Mouse (Mus musculus) v-Abl transformed pro-B cells (cell line): ENCODE measurements around the gene Itga4.

Source experiments
- in situ Hi-C, 2 experiments: fragments of 400-800 bp; cut with MboI; formaldehyde crosslinking; loops; one replicate each; pipeline ENCODE4 v1.15.1; 2025; ENCODE audit not compliant: unreplicated experiment in 2 of 2

Itga4 gene

DNA sequence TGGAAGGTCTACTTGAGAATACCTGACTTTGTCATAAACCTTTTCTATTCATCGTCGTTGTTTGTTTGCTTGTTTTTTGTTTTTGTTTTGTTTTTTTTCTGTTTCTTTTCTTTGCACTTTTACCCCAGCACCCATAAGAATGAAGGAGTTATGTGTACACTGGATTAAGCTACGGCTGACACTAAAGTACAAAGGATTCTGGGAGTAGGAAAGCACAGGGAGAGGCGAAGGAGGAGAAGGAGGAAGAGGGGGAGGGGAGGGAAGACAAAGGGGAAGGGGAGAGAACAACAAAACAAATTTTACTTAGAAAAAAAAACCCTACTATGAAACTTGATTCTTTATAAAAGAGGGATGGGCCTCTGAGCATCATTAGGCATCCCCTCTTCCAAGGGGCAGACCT lies 2.2 kb downstream of the Itga4 start:
- in situ Hi-C loops, result loop anchor here (5.0 to 25.0 kb wide), 5 partner anchors 130 to 385 kb away; no protein-coding TSS in a partner anchor

DNA sequence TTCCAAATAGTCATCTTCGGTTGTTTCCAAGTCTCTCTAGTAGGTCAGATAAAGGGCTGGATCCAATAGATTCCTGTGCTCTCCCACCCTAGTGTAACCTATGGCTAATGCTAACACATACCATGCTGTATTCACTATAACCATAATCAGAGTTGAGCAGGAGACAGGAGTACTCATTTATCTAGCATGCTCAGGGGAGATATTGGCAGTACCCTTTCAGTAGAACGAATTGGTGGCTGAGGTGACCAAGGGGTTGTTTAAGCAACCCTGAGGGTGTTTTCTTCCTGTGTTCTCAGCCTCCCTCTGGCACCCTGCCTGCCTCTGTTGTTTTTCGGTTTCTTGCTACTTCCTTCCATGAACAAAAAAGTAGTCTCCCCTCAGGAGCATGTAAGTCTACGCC lies 4.1 kb downstream of the Itga4 start:
- in situ Hi-C loops, result loop anchor here (5.0 to 25.0 kb wide), 5 partner anchors 132 to 387 kb away; no protein-coding TSS in a partner anchor

DNA sequence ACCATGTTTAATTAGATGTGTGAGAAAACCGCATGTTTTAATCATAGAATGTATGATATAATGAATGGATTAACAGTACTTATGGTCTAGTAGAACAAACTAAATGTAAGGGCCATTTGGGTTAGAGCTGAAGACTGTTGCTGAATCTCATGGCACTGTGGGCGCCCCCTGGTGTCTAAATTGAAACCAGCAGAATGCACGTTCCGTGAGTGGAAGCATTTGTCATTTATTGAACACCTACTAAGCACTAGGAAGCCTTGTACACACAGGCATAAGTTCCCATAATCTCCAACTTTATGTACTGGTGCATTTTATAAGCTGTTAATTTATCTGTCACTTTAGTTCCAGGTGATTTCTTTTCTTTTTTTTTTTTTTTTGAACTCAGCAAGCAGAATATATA lies 10.4 kb downstream of the Itga4 start:
- in situ Hi-C loops, result loop anchor here in 1 of 2 experiments (5.0 to 25.0 kb wide), 2 partner anchors 178 to 308 kb away; no protein-coding TSS in a partner anchor

DNA sequence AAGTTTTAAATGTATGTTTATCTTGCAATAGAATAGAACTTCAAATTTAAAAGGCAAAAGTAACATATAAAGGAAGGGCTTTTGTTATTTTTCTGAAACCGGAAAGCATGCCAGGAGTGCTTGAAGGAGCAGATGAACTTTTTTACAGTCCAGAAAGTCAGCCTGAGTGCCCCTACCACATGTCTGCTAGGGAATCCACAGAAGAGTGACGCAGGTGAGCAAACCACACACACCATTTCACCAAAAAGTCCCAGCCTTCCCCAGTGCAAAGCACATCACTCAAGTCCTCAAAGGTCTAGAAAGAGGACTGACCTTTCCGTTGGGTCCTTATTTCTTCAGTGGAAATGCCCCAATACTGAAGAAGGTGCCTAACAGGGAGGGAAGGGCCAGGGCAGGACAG lies 11.3 kb downstream of the Itga4 start:
- in situ Hi-C loops, result loop anchor here in 1 of 2 experiments (5.0 to 25.0 kb wide), 2 partner anchors 179 to 309 kb away; no protein-coding TSS in a partner anchor

DNA sequence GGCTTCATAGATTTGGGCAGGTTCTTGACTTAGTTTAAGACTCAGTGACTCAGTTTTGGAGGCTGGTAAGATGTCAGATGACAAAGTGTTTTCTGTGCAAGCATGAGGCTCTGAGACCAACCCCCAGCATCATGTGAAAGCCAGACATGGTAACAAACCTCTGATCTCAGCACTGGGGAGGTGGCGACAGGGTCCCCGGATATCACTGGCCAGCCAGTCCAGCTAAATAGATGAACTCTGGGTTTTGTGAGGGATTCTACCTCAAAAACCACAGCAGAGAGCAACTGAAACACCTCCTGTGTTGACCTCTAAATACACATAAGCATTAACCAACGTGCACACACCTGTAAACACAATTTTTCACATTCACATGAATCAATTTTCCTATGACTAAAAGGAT lies 12.0 kb downstream of the Itga4 start:
- in situ Hi-C loops, result loop anchor here in 1 of 2 experiments (5.0 to 25.0 kb wide), 2 partner anchors 180 to 310 kb away; no protein-coding TSS in a partner anchor

DNA sequence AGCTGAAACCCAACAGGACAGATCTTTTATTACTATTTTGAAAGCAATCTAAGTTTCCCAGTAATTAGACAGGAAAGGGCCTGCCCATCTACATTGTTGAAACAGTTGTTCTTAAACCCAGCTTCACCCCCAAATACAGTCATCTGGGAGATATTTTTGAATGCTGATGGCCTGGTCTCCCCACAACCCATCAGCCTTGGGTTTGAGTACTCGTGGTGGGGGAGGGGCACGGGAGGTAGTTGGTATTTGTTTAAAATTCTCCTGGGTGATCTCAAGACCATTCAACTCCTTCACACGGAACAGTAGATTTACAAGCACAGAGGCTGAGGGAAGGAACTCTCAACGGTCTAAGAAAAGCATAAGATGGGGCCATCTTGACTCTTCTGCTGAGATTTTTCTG lies 13.6 kb downstream of the Itga4 start:
- in situ Hi-C loops, result loop anchor here in 1 of 2 experiments (5.0 to 25.0 kb wide), 2 partner anchors 182 to 312 kb away; no protein-coding TSS in a partner anchor

DNA sequence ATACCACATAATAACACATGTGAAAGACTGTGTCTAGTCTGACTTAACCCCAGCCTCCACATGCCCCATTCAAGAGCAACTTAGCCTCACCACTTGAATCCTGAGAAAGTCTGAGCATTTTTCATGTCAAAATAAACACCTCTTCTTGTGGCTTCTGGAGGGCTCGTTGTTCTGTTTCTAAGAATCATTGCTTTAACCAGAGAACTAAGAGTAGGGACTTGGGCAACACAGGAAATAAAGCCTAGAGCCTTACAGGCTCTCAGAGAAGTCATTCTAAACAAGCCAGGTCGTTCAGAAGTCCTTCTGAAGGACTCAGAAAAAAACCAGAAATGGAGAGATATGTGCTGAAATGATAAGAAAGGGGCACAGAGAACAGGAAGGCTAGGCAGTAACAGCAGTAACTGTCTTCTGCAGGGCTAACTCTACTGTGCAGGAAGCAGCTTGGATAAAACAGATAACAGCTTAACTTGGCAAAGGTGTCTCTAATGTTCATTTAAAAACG lies 14.9 kb downstream of the Itga4 start:
- in situ Hi-C loops, result loop anchor here (5.0 to 25.0 kb wide), 3 partner anchors 183 to 1355 kb away; no protein-coding TSS in a partner anchor

DNA sequence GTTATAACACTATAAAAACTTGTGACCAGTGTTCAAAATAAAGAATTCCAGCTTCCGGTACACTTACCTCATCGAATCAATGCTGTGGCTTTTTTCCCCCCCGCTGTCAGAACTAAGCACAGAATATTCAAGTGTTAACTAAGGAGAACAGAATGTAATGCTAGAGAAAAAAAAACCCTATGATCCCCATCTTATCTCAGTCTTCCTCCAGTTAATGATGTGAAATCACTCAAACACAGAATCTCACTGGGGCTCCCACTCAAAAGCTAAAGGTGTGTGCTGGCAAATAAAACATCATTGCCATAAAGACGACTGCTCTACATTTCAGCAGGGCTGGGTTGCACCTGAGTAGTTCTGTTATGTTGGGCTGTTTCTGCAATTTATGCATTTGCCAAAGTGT lies 16.6 kb downstream of the Itga4 start:
- in situ Hi-C loops, result loop anchor here (5.0 to 25.0 kb wide), 3 partner anchors 185 to 1357 kb away; no protein-coding TSS in a partner anchor

DNA sequence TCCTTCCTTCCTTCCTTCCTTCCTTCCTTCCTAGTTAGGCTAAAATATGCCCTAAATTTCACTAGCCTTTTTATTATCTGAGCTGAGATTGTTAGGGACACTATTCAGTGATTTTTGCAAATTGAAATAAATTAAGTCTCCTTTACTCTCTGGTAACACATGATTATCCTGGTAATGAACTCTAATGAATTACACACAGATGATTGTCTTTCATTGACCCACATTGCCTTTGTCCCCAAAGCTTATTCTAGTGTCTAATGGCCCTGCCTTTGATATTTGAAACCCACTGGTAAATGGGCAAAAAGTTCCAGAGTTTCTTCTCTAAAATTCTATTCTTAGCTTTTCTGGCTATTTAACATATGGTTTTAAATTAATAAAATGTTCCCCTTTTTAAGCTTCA lies 23.4 kb downstream of the Itga4 start:
- in situ Hi-C loops, result loop anchor here (5.0 to 25.0 kb wide), 5 partner anchors 44 to 1364 kb away; no protein-coding TSS in a partner anchor

DNA sequence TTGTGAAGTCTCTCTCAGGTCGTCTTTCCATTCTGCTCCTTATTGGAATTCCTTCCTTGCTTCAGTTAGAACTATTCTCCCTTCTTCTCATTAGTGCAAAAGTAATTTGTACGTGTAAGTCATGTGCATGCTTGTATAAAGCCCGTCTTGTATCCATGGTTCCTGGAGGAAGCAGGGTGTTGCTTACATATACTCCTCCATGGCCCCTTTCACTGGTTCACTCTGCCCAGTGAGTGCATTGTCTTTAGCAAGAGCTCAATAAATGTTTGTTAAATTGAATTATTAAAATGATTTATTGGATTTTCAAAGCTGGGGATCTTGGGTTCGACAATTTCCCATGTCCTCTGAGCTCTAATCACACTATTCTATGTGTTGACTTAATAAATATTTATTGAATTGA lies 29.0 kb downstream of the Itga4 start:
- in situ Hi-C loops, result loop anchor here (25.0 kb wide), 2 partner anchors 378 to 1053 kb away; no protein-coding TSS in a partner anchor

DNA sequence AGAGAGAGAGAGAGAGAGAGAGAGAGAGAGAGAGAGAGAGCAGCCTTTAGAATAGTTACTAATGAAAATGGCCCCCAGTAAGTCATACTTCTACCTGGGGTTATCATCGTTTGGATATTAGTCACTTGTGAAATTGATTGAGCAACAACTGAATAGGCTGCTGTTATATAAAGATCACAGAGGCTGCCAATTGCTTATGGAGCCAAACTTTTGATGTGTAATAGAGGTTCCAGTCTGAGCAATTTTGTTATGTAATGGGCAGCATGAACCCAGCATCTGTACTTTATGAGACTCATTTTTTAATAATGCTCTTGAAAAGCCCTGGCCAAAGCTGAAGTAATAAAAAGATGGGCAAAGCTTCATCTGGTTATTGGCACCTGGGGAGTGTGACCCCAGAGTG lies 34.9 kb downstream of the Itga4 start:
- in situ Hi-C loops, result loop anchor here (10.0 to 25.0 kb wide), 3 partner anchors 372 to 1365 kb away; no protein-coding TSS in a partner anchor

DNA sequence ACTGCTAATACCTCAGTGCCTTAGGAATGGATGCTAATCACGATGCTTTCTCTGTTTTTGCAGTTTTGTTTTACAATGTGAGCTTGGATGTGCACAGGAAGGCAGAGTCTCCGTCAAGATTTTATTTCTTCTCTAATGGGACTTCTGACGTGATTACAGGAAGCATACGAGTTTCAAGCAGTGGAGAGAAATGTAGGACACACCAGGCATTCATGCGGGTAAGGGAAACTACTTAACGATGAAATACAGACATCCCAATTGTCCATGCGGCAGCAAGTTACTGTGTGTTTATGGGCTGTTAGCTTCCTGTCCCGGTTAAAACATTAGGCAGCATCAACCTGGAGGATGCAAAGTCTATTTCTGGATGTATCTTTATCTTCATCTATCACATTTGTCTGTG lies 36.7 kb downstream of the Itga4 start:
- in situ Hi-C loops, result loop anchor here (10.0 to 25.0 kb wide), 3 partner anchors 370 to 1367 kb away; no protein-coding TSS in a partner anchor

DNA sequence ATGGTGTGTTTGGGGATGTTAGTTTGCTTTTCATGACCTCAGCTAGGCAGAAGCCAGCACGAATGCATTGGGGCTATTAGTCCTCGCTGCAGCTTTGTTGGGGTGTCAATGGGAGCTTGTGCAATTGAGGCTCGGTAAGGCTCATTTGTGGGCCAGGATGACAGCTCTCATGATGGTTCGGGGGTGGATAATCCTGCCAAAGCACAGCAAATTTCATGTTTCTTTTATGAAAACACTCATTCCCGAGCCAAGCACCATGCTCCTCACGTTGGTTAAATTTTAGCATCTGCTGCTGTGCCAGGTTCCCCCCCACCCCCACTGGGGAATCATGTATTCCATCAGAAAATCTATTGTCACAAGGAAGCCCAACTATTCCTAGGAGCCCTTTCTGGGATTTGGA lies 37.2 kb downstream of the Itga4 start:
- in situ Hi-C loops, result loop anchor here (10.0 to 25.0 kb wide), 3 partner anchors 370 to 1368 kb away; no protein-coding TSS in a partner anchor

DNA sequence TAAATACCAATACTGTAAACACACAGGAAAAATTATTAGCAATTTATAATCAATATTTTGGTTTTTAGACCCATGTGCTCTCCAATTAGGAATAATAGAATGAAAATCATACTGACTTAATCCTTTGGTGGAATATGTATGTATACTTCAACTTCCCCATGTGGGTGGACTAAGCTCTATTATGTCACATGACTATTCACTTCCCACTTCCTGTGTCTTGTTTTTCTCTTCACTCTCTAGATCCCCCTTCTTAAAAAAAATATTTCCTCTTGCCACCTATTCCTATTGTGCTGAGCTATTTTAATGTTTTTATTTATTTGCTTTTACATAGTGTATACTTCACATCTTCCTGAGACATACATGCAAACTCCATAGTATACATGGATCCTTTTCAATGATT lies 47.2 kb downstream of the Itga4 start:
- in situ Hi-C loops, result loop anchor here (5.0 to 25.0 kb wide), 3 partner anchors 195 to 1378 kb away; no protein-coding TSS in a partner anchor

DNA sequence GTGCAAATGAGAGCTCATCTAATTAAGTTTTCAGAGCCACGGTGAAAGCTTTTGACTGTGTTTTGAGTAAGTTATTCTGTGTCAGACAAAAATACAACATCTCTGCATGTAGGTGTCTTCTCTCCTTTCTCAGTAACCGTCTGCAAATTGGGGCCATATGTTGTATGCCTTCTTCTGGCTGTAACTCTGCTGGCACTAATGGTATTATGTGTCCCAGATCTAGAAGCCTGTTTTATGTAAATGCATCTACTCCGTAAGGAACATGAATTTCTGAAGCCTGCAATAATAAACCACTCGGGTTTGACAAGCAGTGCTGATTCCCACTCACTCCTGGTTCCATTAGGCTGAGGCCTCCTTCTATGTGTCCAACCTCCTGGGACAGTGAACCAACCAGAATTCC lies 52.3 kb downstream of the Itga4 start:
- in situ Hi-C loops, result loop anchor here in 1 of 2 experiments (5.0 to 25.0 kb wide), 3 partner anchors 200 to 1383 kb away; no protein-coding TSS in a partner anchor

DNA sequence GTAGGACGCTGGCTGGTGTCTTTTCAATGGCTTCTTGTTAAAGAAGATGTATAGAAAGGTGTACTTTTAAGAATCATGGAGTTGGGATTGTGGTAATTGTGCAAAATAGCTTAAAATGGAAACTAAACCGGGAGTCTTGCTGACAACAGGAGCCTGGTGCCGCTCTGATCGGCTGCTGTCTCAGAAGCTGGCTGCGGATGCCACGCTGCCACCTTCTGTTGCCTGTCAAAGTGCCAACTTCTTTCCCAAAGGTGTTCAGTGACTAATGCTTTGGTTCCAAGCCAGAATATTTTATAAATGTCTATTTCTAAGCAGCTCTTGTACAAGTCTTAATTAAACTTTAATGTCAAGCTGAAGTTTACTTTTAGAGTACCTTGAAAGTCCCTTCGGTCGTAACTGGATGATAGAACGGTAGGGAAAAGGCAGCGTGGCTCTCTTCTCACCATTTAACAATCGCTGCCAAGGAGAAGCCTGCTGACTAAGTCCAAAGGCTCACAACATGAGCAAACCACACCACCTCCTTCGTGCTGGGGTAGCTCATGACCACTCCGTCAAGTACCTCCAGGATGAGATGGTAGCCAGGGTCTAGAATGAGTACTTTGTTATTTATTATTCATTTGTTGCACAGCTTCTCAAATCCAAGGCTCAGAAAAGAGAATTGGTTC lies 54.4 kb downstream of the Itga4 start:
- in situ Hi-C loops, result loop anchor here in 1 of 2 experiments (5.0 to 25.0 kb wide), 3 partner anchors 202 to 1385 kb away; no protein-coding TSS in a partner anchor

DNA sequence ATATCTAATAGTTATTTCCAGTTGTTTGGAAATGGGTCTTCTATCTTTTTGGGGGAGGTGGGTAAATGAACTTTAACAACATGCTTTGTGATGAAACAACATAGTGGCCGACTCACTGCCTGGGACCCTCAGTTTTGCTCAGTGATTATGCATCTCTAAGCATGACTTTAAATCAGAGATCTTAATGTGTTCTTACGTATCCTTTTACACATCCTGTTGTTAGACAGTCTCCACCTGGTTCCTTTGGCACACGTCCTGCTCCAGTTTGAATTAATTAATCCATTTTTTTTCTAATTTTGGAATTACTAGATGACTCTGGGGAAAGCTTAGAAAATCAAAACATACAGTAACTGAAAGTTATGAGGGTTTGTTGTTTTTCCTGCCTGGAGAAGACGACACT lies 57.3 kb downstream of the Itga4 start:
- in situ Hi-C loops, result loop anchor here in 1 of 2 experiments (25.0 kb wide), 1 partner anchor 350 kb away; no protein-coding TSS in a partner anchor

DNA sequence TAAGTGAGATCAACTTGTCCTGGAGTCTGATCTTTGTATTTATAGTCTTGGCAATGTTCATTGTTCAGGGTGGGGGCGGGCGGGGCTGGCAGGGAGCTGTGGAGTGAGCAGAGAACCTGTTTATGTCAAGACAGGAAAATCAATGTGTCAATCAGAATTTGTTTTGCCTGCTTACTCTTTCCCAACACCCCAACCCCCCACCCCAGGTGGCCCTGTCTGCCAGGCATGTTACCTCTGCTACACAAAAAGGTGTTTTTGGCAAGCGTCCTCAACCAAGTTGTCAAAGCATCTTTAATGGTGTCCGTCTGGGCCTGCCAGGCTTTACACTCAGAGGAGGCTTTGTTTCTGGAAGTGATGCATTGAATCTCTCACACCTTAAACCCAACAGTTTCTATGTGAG lies 59.9 kb downstream of the Itga4 start:
- in situ Hi-C loops, result loop anchor here in 1 of 2 experiments (25.0 kb wide), 1 partner anchor 347 kb away; no protein-coding TSS in a partner anchor

DNA sequence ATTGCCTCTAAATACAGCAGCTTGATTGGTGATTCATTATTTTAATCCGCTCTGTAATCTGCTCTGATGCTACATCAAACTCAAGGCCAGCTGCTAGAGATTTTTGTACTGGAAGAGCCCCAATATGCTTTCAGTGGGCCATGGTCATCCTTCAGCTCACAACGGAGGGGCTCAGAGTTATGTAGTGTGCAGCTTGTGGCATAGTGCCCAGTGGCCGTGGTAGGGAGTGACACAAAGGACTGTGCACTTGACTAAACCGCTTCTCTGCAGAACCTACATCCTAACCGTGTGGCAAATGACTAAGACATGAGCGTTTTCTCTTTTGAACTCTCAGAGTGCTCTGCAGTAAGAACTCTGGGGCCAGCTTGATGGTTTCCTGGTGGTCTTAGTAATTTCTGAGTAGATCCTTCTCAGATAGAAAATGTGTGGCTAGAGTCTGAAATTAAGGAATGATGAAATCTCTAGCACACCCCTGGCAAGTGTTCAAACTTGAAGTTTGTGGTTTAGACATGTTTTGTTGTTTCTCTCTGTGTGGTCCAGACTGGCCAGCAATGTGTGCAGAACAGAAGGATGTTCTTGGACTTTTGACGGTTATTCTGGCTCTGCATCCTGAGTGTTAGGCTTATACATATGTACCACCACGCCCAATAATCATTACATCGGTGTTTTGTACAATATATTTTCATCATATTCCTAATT lies 61.1 kb downstream of the Itga4 start:
- in situ Hi-C loops, result loop anchor here in 1 of 2 experiments (25.0 kb wide), 1 partner anchor 346 kb away; no protein-coding TSS in a partner anchor

DNA sequence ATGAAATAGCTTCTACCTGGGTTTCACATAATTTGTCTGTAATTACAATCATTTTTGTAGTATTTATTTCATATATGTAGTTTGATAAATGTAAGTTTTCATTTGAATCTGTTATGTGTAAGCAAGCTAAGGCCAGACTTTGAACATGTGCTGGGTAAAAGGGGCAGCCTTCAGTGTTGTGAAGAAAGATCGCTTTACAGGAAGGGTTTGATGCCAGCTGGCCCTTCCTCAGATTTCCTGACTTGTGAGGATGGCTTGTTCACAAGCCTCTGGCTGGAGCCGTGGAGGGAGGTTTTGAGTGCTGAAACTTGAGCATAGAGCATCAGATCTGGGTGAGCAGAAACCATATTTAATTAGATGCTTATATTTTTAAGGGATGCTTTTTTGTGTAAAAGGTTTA lies 72.9 kb downstream of the Itga4 start:
- in situ Hi-C loops, result loop anchor here in 1 of 2 experiments (5.0 kb wide), 1 partner anchor 51 kb away; no protein-coding TSS in a partner anchor
